Comparison of ENCODE assay signal across 22 mouse cellular contexts in the genomic region with DNA sequence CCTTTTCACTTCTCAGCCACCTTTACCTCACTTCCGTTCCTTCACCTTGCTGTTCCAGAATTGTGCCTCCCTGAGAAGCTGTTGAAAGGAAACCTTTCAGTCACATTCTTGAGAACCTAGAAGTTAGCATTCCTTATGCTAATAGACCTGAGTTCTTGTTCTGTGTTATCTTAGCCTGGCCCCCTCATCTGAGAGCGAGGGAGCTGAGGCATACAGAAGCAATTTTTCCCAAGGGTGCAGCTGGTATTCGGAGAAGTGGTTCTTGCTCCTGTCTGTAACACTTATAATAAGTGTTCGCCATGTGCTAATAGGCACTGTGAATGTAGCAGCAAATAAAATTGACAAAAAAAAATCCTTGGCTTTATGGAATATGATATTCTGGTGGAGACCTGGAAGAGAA. TPM values are rescaled to one million over a fixed set of nuclear protein-coding genes. Genes with fewer than 3 reads are reported as not detected.
"Had no signal": no experiment of that assay in that cellular context is flagged by ENCODE, and none has a peak within 500 bp of the region (broad histone marks: within the 10 kb centered on the region; RNA-seq: fewer than 3 reads in every experiment).

No protein-coding gene starts in this region.

- H3K27ac ChIP-seq: liver, embryonic 13.5 days; liver, embryonic 15.5 days; macrophage; midbrain, embryonic 13.5 days; midbrain, embryonic 15.5 days; neural tube, embryonic 12.5 days had no signal

- H3K4me3 ChIP-seq: liver, embryonic 13.5 days; liver, embryonic 15.5 days; megakaryocyte, embryonic 14.5 days; midbrain, embryonic 13.5 days; midbrain, embryonic 15.5 days; neural tube, embryonic 12.5 days had no signal

- ATAC-seq: liver, postnatal 0 days; midbrain, embryonic 15.5 days had no signal

- H3K27me3 ChIP-seq: liver, embryonic 13.5 days; liver, embryonic 15.5 days; midbrain, embryonic 13.5 days; midbrain, embryonic 15.5 days; neural tube, embryonic 12.5 days had no signal

- H3K36me3 ChIP-seq: liver, embryonic 13.5 days; liver, embryonic 15.5 days; midbrain, embryonic 13.5 days; midbrain, embryonic 15.5 days; neural tube, embryonic 12.5 days had no signal

- H3K4me1 ChIP-seq: liver, embryonic 13.5 days; liver, embryonic 15.5 days; neural tube, embryonic 12.5 days had no signal

- H3K9ac ChIP-seq: liver, embryonic 13.5 days; liver, embryonic 15.5 days; liver, postnatal 0 days; midbrain, embryonic 13.5 days; midbrain, embryonic 15.5 days; neural tube, embryonic 12.5 days had no signal

- H3K9me3 ChIP-seq: liver, embryonic 13.5 days; liver, embryonic 15.5 days; midbrain, embryonic 13.5 days; midbrain, embryonic 15.5 days; neural tube, embryonic 12.5 days had no signal

- DNase-seq: liver; liver, embryonic 13.5 days; liver, postnatal 0 days; lung, postnatal 10 days; retina, postnatal 1 day; right cerebral cortex, adult 18-20 months; right cerebral cortex, postnatal 25 days; right cerebral cortex, postnatal 4 days; spleen, adult 18-20 months; thymus, adult 18-20 months; thymus, postnatal 25 days; thymus, postnatal 4 days had no signal

- H3K4me2 ChIP-seq: liver, embryonic 11.5 days; liver, embryonic 13.5 days; liver, embryonic 15.5 days; midbrain, embryonic 11.5 days; midbrain, embryonic 13.5 days; midbrain, embryonic 15.5 days; neural tube, embryonic 12.5 days had no signal

RNA-seq across cellular contexts. Expression of a gene that starts 58.6 kb away (rescaled TPM):
- polyA plus RNA-seq: liver, embryonic 11.5 days; liver, embryonic 13.5 days; liver, embryonic 15.5 days; liver, postnatal 0 days; macrophage; midbrain, embryonic 11.5 days; midbrain, embryonic 13.5 days; midbrain, embryonic 15.5 days; midbrain, postnatal 0 days; neural tube, embryonic 12.5 days; neural tube, embryonic 14.5 days had no signal
